Mouse (Mus musculus): Measurements from ENCODE around the gene Cx3cr1. TPM values are rescaled to one million over a fixed set of nuclear protein-coding genes. Genes with fewer than 3 reads are reported as not detected.
A peak's percentile ranks its signal among the peaks of the same experiment; 100 is the strongest.

The Cx3cr1 gene
- polyA plus RNA-seq, 1 experiment from 2014 or later = 7.4 TPM

GRCm38 (mm10) chr9:119973281-119973680 lies 96.4 kb downstream of the Cx3cr1 start:
- Histone ChIP-seq H3K4me1 (ENCODE audit: control insufficient read depth, insufficient read depth, low read length) (peaks cover 24% of the 10 kb centered on the region), H3K4me3 (ENCODE audit: low read length) (no peak overlapping the region), H3K36me3 (ENCODE audit: control insufficient read depth, insufficient read depth, low read length) (peaks cover 35% of the 10 kb centered on the region), H3K27me3 (ENCODE audit: control insufficient read depth, insufficient read depth, low read length) (no peaks in the 10 kb centered on the region), H3K9me3 (ENCODE audit: control insufficient read depth, low read length) (no peaks in the 10 kb centered on the region), H3K27ac (ENCODE audit: low read depth, low read length) (no peak overlapping the region), H3K9ac (ENCODE audit: low read depth, low read length) (no peak overlapping the region), H3K4me2 (replicated peaks; ENCODE audit: low read depth, low read length) (no peak overlapping the region)
- ATAC-seq (ENCODE audit: low FRiP score, low TSS enrichment) = no peak
- 92% methylated on average over 23 of the region's 23 CpGs for whole genome bisulfite sequencing

- ATAC-seq (ENCODE audit: low FRiP score, low TSS enrichment) = no peak
- H3K4me3 ChIP-seq (ENCODE audit: low read length) = no peak overlapping the region
- WGBS = 91% methylated on average over 12 of the region's 12 CpGs
- H3K4me1 ChIP-seq (ENCODE audit: control insufficient read depth, insufficient read depth, low read length) = peaks cover 17% of the 10 kb centered on the region
- H3K9ac ChIP-seq (ENCODE audit: low read depth, low read length) = no peak overlapping the region
- no peak overlapping the region for H3K4me2 ChIP-seq (replicated peaks; ENCODE audit: low read depth, low read length)
- H3K27me3 ChIP-seq (ENCODE audit: control insufficient read depth, insufficient read depth, low read length) = no peaks in the 10 kb centered on the region
- H3K9me3 ChIP-seq (ENCODE audit: control insufficient read depth, low read length) = no peaks in the 10 kb centered on the region
- peaks cover 35% of the 10 kb centered on the region for H3K36me3 ChIP-seq (ENCODE audit: control insufficient read depth, insufficient read depth, low read length)
- no peak overlapping the region for H3K27ac ChIP-seq (ENCODE audit: low read depth, low read length)
Measured at GRCm38 (mm10) chr9:119972582-119972981, 97.1 kb downstream of the Cx3cr1 start.

DNA sequence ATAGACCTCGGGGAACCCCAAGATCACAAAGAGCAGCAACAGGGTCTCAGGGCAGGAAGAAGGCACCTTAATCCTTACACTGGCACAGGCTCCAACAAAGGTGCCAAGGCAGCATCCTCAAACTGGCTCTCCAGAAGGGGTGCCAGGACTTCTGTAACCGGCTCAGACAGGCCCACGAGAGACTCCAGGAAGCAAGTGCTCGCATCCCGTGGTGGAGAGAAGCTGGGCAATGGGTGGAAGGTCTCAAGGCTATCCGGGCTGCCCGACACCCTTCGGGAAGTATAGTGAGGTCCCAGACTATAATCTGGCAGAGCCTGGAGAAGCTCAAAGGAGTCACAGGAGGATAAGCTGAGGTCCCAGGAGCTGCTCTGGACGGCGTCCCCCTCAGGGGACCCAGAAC lies 97.5 kb downstream of the Cx3cr1 start:
- H3K9me3 ChIP-seq (ENCODE audit: control insufficient read depth, low read length) = no peaks in the 10 kb centered on the region
- H3K4me1 ChIP-seq (ENCODE audit: control insufficient read depth, insufficient read depth, low read length) = peaks cover 13% of the 10 kb centered on the region
- no peak overlapping the region for H3K4me3 ChIP-seq (ENCODE audit: low read length)
- no peak overlapping the region for H3K9ac ChIP-seq (ENCODE audit: low read depth, low read length)
- WGBS = 93% methylated on average over 10 of the region's 10 CpGs
- H3K27ac ChIP-seq (ENCODE audit: low read depth, low read length) = no peak overlapping the region
- H3K27me3 ChIP-seq (ENCODE audit: control insufficient read depth, insufficient read depth, low read length) = no peaks in the 10 kb centered on the region
- ATAC-seq (ENCODE audit: low FRiP score, low TSS enrichment) = no peak
- no peak overlapping the region for H3K4me2 ChIP-seq (replicated peaks; ENCODE audit: low read depth, low read length)
- H3K36me3 ChIP-seq (ENCODE audit: control insufficient read depth, insufficient read depth, low read length) = peaks cover 35% of the 10 kb centered on the region

DNA sequence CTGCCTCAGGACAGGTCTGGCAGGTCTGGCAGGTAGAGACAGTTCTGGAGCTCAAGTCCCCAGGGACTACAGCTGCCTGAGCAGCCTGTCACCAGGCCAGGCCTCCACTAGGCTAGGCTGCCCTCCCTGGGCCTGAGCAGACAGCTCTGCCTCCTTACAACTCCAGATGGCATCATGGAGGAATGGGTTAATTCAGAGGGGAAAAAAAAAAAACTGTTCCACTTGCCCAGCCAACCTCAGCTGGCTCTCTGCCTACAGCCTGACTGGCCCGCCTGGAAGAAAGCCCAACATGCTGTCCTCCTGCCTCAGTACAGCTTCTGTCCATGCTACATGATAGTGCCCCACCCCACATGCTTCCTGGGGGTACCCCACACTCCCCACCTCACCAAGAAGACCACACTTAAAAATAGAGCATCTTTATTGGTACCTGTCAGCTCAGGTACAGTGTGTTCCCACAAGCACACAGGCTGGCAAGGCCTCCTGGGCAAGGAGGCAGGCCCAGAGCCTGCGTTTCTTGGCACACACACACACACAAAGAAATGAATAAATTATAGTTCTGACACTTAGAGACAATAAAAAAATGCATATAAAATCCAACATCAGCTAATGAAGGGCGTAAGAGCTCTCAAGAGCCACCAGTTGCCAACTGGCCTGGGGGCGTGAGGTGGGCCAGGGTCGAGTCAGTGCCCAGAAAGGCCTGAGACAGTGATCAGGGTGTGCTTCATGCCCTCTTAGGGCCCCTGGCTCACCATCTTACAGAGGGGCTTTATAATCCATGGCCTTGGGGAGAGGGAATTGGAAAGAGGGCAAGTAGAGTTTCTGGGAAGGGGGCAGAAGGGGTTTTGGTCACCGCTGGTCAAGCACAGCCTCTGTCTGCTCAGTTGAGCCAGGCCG lies 98.7 kb downstream of the Cx3cr1 start:
- H3K9me3 ChIP-seq (ENCODE audit: control insufficient read depth, low read length) = no peaks in the 10 kb centered on the region
- no peak for ATAC-seq (ENCODE audit: low FRiP score, low TSS enrichment)
- no peak overlapping the region for H3K4me2 ChIP-seq (replicated peaks; ENCODE audit: low read depth, low read length)
- 79% methylated on average over 7 of the region's 7 CpGs for WGBS
- peaks cover 35% of the 10 kb centered on the region for H3K36me3 ChIP-seq (ENCODE audit: control insufficient read depth, insufficient read depth, low read length)
- peaks cover 5% of the 10 kb centered on the region; the same call in 1 of the 2 replicates for H3K4me1 ChIP-seq (ENCODE audit: control insufficient read depth, insufficient read depth, low read length)
- no peak overlapping the region for H3K9ac ChIP-seq (ENCODE audit: low read depth, low read length)
- no peaks in the 10 kb centered on the region for H3K27me3 ChIP-seq (ENCODE audit: control insufficient read depth, insufficient read depth, low read length)
- no peak overlapping the region for H3K4me3 ChIP-seq (ENCODE audit: low read length)
- no peak overlapping the region for H3K27ac ChIP-seq (ENCODE audit: low read depth, low read length)

DNA sequence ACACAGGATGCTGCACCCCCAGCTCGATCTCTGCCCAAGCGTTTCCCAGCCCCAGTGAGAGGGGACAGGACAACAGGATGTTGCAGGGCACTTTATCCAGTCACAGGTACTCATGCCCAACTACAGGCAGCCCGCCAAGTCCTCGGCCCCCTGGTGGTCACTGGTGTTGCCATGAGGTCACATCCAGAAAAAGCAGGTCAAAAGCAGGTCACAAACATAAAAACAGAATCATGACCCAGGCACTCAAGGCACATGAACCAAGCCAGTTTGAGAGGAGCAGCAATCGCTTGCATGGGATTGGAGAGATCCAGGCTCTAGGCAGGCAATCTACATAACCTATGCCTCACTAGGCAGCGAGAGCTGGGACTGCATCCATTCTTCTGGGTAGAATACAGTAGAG lies 99.5 kb downstream of the Cx3cr1 start:
- Histone ChIP-seq H3K9ac (ENCODE audit: low read depth, low read length) (no peak overlapping the region), H3K27me3 (ENCODE audit: control insufficient read depth, insufficient read depth, low read length) (no peaks in the 10 kb centered on the region), H3K27ac (ENCODE audit: low read depth, low read length) (no peak overlapping the region), H3K36me3 (ENCODE audit: control insufficient read depth, insufficient read depth, low read length) (peaks cover 33% of the 10 kb centered on the region), H3K4me1 (ENCODE audit: control insufficient read depth, insufficient read depth, low read length) (peaks cover 5% of the 10 kb centered on the region; the same call in 1 of the 2 replicates), H3K4me3 (ENCODE audit: low read length) (no peak overlapping the region), H3K9me3 (ENCODE audit: control insufficient read depth, low read length) (no peaks in the 10 kb centered on the region), H3K4me2 (replicated peaks; ENCODE audit: low read depth, low read length) (no peak overlapping the region)
- 36% methylated on average over 6 of the region's 6 CpGs for WGBS
- ATAC-seq (ENCODE audit: low FRiP score, low TSS enrichment) = peak; percentile 23; the same call in 1 of the 2 replicates

DNA sequence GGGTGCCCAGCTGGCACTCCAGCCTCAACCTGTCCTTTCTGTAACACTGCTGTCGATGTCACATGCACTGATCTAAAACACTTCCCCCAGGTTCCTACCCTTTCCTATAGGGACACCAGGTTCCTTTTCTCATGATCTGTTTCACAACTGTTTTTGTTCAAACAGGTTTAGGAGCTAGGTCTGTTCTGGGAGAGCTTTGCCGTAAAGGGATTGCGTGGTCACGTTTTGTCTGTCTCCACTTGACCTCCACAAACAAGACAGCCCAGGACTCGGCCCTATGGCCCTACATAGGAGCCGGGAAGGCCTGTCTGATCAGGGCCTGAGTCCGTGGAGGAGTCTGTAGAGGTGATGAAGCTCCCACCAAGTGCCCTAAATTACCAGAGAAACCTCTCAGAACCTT lies 99.9 kb downstream of the Cx3cr1 start:
- Histone ChIP-seq H3K9ac (ENCODE audit: low read depth, low read length) (no peak overlapping the region), H3K27me3 (ENCODE audit: control insufficient read depth, insufficient read depth, low read length) (no peaks in the 10 kb centered on the region), H3K36me3 (ENCODE audit: control insufficient read depth, insufficient read depth, low read length) (peaks cover 31% of the 10 kb centered on the region), H3K4me2 (replicated peaks; ENCODE audit: low read depth, low read length) (no peak overlapping the region), H3K4me3 (ENCODE audit: low read length) (no peak overlapping the region), H3K4me1 (ENCODE audit: control insufficient read depth, insufficient read depth, low read length) (peaks cover 5% of the 10 kb centered on the region; the same call in 1 of the 2 replicates), H3K9me3 (ENCODE audit: control insufficient read depth, low read length) (no peaks in the 10 kb centered on the region), H3K27ac (ENCODE audit: low read depth, low read length) (no peak overlapping the region)
- ATAC-seq (ENCODE audit: low FRiP score, low TSS enrichment) = no peak
- 74% methylated on average over 7 of the region's 7 CpGs for WGBS

DNA sequence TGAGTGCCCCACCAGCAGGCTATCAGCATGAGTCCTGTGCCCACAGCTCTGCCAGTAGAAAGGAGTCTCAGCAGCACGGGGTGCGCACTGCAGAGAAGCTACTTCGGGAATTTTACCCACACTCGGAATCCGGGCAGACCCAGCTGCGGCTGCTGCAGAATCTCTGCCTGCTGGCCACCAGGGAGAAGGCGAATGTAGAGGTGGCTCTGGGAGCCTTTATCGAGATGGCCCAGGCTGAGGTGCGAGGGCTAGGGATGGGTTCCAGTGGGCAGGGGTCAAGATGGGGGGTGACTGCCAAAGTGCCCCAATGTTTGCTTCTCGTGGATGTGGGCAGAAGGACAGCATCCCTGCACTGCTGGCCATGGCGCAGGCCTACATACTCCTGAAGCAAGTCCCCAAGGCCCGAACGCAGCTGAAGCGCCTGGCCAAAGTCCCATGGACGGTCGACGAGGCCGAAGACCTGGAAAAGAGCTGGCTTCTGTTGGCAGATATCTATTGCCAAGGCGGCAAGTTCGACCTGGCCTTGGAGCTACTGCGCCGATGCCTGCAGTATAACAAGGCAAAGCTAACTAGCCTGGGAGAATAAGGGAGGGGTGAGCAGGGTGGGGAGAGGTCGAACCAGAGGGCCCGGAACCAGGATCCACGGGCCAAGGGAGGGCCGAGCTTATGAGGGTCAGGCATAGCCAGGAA lies 103.3 kb downstream of the Cx3cr1 start:
- Histone ChIP-seq H3K4me3 (ENCODE audit: low read length) (no peak overlapping the region), H3K27me3 (ENCODE audit: control insufficient read depth, insufficient read depth, low read length) (no peaks in the 10 kb centered on the region), H3K36me3 (ENCODE audit: control insufficient read depth, insufficient read depth, low read length) (peaks cover 2% of the 10 kb centered on the region; the same call in 1 of the 2 replicates), H3K9me3 (ENCODE audit: control insufficient read depth, low read length) (no peaks in the 10 kb centered on the region), H3K4me2 (replicated peaks; ENCODE audit: low read depth, low read length) (no peak overlapping the region), H3K27ac (ENCODE audit: low read depth, low read length) (no peak overlapping the region), H3K9ac (ENCODE audit: low read depth, low read length) (no peak overlapping the region), H3K4me1 (ENCODE audit: control insufficient read depth, insufficient read depth, low read length) (peaks cover 10% of the 10 kb centered on the region)
- WGBS = 90% methylated on average over 26 of the region's 26 CpGs
- ATAC-seq (ENCODE audit: low FRiP score, low TSS enrichment) = no peak

- 83% methylated on average over 3 of the region's 3 CpGs for WGBS
- no peaks in the 10 kb centered on the region for H3K9me3 ChIP-seq (ENCODE audit: control insufficient read depth, low read length)
- no peak overlapping the region for H3K4me2 ChIP-seq (replicated peaks; ENCODE audit: low read depth, low read length)
- H3K36me3 ChIP-seq (ENCODE audit: control insufficient read depth, insufficient read depth, low read length) = no peaks in the 10 kb centered on the region
- no peaks in the 10 kb centered on the region for H3K27me3 ChIP-seq (ENCODE audit: control insufficient read depth, insufficient read depth, low read length)
- peaks cover 6% of the 10 kb centered on the region; the same call in 1 of the 2 replicates for H3K4me1 ChIP-seq (ENCODE audit: control insufficient read depth, insufficient read depth, low read length)
- H3K9ac ChIP-seq (ENCODE audit: low read depth, low read length) = no peak overlapping the region
- no peak overlapping the region for H3K27ac ChIP-seq (ENCODE audit: low read depth, low read length)
- no peak overlapping the region for H3K4me3 ChIP-seq (ENCODE audit: low read length)
- ATAC-seq (ENCODE audit: low FRiP score, low TSS enrichment) = no peak
Measured at GRCm38 (mm10) chr9:119965186-119965585, 104.5 kb downstream of the Cx3cr1 start.

DNA sequence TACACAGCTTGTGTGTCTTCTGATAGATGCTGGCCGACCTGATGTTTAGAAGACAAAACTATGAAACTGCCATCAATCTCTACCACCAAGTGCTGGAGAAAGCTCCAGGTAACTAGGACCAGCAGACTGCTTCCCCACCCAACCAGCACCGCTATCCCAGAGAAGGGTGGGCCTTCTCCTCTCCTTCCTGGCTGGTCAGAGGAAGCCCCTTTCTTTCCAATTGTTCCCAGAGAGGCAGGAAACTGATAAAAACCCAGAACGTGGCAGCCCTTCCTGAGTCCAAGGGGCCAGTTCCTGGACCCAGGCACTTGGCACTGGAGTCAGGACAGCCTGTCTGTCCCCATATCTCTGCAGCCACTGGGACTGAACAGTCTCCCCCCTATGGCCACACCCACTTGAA lies 105.5 kb downstream of the Cx3cr1 start:
- H3K27ac ChIP-seq (ENCODE audit: low read depth, low read length) = no peak overlapping the region
- 75% methylated on average over 3 of the region's 3 CpGs for WGBS
- ATAC-seq (ENCODE audit: low FRiP score, low TSS enrichment) = no peak

More for the DNA sequence above, 105.5 kb downstream of the Cx3cr1 start:
- Histone ChIP-seq H3K27me3 (ENCODE audit: control insufficient read depth, insufficient read depth, low read length) (no peaks in the 10 kb centered on the region), H3K9me3 (ENCODE audit: control insufficient read depth, low read length) (no peaks in the 10 kb centered on the region), H3K36me3 (ENCODE audit: control insufficient read depth, insufficient read depth, low read length) (no peaks in the 10 kb centered on the region), H3K9ac (ENCODE audit: low read depth, low read length) (no peak overlapping the region), H3K4me3 (ENCODE audit: low read length) (no peak overlapping the region), H3K4me2 (replicated peaks; ENCODE audit: low read depth, low read length) (no peak overlapping the region), H3K4me1 (ENCODE audit: control insufficient read depth, insufficient read depth, low read length) (peaks cover 6% of the 10 kb centered on the region; the same call in 1 of the 2 replicates)
